Mouse (Mus musculus) stomach, embryonic 15.5 days (tissue): ENCODE measurements around the gene Fam189a1. TPM values are rescaled to one million over a fixed set of nuclear protein-coding genes. Genes with fewer than 3 reads are reported as not detected.

Source experiments
- ATAC-seq: fragments of 200-750 bp; cut with Nextera tagmentation; 2 replicates; pipeline ENCODE4 v1.8.0; 2017; ENCODE audit warnings: low read depth, moderate number of reproducible peaks, moderate TSS enrichment; ENCODE audit not compliant: insufficient read depth, low FRiP score
- H3K27ac ChIP-seq: fragments of 300-500 bp; sonication (generic); 2 replicates; pipeline ENCODE4 v1.5.1; 2015; ENCODE audit warnings: mild to moderate bottlenecking, inconsistent platforms
- H3K27me3 ChIP-seq: fragments of 300-500 bp; sonication (generic); replicated peaks from 2 replicates; pipeline ENCODE4 v1.6.1; 2015; ENCODE audit warnings: inconsistent platforms
- H3K36me3 ChIP-seq: fragments of 300-500 bp; sonication (generic); 2 replicates; pipeline ENCODE4 v1.6.1; 2015; ENCODE audit warnings: inconsistent platforms
- H3K4me1 ChIP-seq: fragments of 300-500 bp; sonication (generic); 2 replicates; pipeline ENCODE4 v1.6.1; 2015; ENCODE audit warnings: inconsistent platforms
- H3K4me2 ChIP-seq: fragments of 300-500 bp; sonication (generic); 2 replicates; pipeline ENCODE4 v1.6.1; 2015; ENCODE audit warnings: mild to moderate bottlenecking, inconsistent platforms
- H3K4me3 ChIP-seq: fragments of 300-500 bp; sonication (generic); replicated peaks from 2 replicates; pipeline ENCODE4 v1.5.1; 2015; ENCODE audit warnings: inconsistent platforms
- H3K9ac ChIP-seq: fragments of 300-500 bp; sonication (generic); 2 replicates; pipeline ENCODE4 v1.6.1; 2015; ENCODE audit warnings: inconsistent platforms
- H3K9me3 ChIP-seq: fragments of 300-500 bp; sonication (generic); 2 replicates; pipeline ENCODE4 v1.6.1; 2016; ENCODE audit warnings: inconsistent platforms
- WGBS: fragments of 180-500 bp; shearing (Covaris S2); methylation state at CpG from one replicate; pipeline ENCODE4 v1.1.7; 2015; 5-methylcytosine and 5-hydroxymethylcytosine counted together
- polyA plus RNA-seq: library from polyadenylated mRNA; unstranded; fragments of >200 nt; fragmentation: Nextera tagmentation; extraction: Ambion mirVana; gene quantifications from 2 replicates; pipeline ENCODE4 v1.2.1, GENCODE M21; 2015

Gene Fam189a1
- polyA plus RNA-seq, 1 experiment from 2014 or later: 0.74 TPM

DNA sequence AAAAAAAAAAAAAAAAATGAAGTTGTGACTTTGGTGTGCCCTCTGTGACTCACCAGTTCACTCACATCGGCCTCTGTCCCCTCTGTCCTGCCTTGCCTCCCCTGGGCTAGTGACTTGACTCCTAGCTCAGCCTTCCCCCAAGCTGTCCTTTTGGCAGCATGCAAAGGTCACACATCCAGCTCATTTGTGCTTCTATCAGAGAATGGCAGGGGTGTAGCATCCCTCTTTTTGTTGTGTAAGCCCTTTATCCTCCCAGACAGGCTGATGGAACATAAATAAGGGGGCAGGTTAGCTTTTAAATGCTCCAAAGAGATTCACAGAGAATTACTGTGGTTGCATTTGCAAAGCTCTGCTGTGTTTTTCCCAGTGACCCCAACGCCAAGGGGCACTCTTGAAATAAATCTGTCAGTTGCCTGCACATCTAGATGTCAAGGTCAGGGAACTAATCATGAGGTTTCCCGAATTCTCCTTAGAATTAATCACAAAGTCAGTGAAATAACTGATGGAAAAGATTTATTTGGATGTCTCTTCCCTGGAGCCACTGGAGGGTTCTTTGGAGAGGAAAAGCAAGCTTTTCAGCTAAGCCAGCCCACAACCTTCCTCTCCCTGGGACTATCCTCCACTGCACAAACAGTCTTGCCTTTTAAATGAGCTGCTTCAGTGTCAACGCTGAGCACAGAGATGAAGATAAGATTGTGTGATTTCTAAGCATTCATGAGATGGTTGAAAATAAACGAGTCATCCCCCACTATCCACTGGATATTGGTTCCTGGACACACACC lies 326.0 kb downstream of the Fam189a1 start:
- no peaks in the 10 kb centered on the region for H3K27me3 ChIP-seq
- H3K9ac ChIP-seq: no peak overlapping the region
- no peak overlapping the region for H3K27ac ChIP-seq
- 36% methylated on average over 5 of the region's 5 CpGs for WGBS
- no peaks in the 10 kb centered on the region for H3K36me3 ChIP-seq
- no peak for ATAC-seq
- no peak overlapping the region for H3K4me2 ChIP-seq
- H3K9me3 ChIP-seq: no peaks in the 10 kb centered on the region
- H3K4me1 ChIP-seq: no peaks in the 10 kb centered on the region
- H3K4me3 ChIP-seq: no peak overlapping the region

DNA sequence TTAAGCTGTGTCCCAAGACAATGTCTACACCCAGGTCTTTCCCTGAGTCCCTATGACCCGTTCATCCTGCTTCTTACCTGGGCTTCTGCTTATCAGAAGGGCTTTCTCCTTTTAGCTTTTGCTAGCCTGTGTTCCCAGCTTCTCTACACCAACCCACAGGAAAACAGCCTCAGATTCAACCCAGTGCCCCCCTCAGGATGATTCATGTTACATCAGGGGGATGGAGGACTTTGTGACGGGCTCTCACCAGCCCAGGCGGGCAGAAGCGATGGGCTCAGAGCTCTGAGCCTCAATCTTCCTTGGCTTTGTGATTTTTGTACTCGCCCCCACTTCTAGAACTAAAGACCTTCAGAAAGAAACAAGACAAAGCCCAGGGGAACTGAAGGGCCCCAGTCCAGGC lies 335.3 kb downstream of the Fam189a1 start:
- Histone ChIP-seq H3K27me3 (no peaks in the 10 kb centered on the region), H3K9ac (no peak overlapping the region), H3K4me2 (no peak overlapping the region), H3K27ac (no peak overlapping the region), H3K4me3 (no peak overlapping the region), H3K9me3 (no peaks in the 10 kb centered on the region), H3K4me1 (no peaks in the 10 kb centered on the region), H3K36me3 (no peaks in the 10 kb centered on the region)
- no peak for ATAC-seq
- WGBS: 82% methylated on average over 5 of the region's 5 CpGs

DNA sequence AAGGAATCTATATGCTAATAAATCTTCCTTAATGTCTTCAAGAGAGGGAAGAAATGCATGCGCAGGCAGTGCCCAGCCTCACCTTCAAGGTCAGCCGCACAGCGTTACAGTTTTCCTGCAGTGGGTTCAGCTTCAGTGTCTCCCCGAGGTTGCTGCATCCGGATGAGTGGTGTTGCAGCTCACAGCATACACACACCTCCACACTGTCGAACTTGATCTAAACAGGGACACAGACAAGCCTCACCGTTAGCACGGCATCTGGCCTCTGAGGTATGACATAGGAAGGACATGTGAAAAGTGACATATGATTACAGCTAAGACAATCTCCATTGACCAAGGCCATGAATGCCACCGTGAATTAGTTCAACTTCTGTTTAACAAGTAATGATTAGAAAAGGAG lies 336.7 kb downstream of the Fam189a1 start:
- 70% methylated on average over 9 of the region's 9 CpGs for WGBS
- no peak for ATAC-seq

DNA sequence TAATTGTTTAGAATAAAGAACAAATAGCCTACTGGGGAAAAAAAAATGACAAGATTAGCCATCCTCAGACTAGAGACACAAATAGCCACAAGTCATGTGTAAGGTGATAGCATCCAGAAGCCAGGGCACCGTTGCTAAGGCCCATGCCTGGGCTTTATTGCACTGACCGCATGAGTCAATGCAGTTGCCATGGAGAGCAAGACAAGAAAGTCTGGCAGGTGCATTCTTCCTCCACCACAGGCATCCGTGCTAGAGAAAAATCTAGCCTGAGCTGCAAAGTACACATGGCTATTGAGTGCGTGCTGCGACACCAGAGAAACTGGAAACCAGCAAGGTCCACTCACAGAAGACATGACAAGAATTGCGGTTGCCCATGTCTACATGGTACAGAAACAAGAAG lies 347.5 kb downstream of the Fam189a1 start:
- no peak for ATAC-seq
- 68% methylated on average over 6 of the region's 6 CpGs for WGBS

More for the DNA sequence above, 336.7 kb downstream of the Fam189a1 start:
- Histone ChIP-seq H3K27ac (no peak overlapping the region), H3K4me2 (no peak overlapping the region), H3K27me3 (no peaks in the 10 kb centered on the region), H3K4me3 (no peak overlapping the region), H3K9ac (no peak overlapping the region), H3K9me3 (no peaks in the 10 kb centered on the region), H3K4me1 (no peaks in the 10 kb centered on the region), H3K36me3 (no peaks in the 10 kb centered on the region)

DNA sequence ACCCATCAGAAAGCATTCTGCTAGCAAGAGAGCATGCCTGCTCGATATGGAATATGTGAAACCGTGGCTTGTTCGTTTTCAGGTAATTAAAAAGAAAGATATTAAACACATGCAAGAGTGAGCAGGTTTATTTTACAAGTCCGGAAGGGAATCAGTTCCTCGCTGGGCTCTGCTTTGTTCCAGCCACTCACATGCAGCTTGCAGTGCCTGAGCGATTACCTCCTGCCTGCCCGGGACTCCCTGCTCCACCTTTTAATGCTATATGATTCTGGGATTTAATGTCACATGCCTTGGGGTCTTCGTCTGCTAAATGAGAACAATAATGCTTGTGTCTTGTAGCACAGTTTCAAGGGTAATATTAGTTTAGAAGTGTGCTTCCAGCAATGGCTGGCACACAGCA lies 351.3 kb downstream of the Fam189a1 start:
- no peak overlapping the region for H3K4me2 ChIP-seq
- no peak for ATAC-seq
- H3K27ac ChIP-seq: no peak overlapping the region
- H3K4me3 ChIP-seq: no peak overlapping the region
- no peaks in the 10 kb centered on the region for H3K27me3 ChIP-seq
- no peaks in the 10 kb centered on the region for H3K4me1 ChIP-seq
- H3K36me3 ChIP-seq: no peaks in the 10 kb centered on the region
- no peak overlapping the region for H3K9ac ChIP-seq
- no peaks in the 10 kb centered on the region for H3K9me3 ChIP-seq
- WGBS: 81% methylated on average over 8 of the region's 8 CpGs

More for the DNA sequence above, 347.5 kb downstream of the Fam189a1 start:
- Histone ChIP-seq H3K9ac (no peak overlapping the region), H3K4me2 (no peak overlapping the region), H3K4me3 (no peak overlapping the region), H3K27ac (no peak overlapping the region), H3K4me1 (no peaks in the 10 kb centered on the region), H3K27me3 (no peaks in the 10 kb centered on the region), H3K9me3 (no peaks in the 10 kb centered on the region), H3K36me3 (no peaks in the 10 kb centered on the region)

DNA sequence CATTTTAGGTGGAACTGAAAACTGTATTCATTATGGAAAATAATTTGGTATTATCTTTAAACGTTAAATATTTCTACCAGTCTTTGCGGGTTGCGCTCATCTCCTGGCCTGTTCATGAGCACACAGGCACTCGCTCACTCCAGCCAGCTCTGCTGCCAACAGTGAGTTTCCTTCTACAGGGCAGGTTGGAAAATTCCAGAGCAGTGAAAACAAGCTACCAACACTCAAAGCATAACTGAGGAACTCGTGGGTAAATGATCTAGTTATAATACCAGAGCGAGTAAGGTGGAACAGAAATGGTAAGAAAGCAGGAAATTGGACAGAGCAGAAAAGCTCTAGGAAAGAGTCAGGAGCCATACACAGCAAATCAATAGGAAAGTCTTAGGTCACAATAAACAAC lies 360.8 kb downstream of the Fam189a1 start:
- ATAC-seq: no peak

DNA sequence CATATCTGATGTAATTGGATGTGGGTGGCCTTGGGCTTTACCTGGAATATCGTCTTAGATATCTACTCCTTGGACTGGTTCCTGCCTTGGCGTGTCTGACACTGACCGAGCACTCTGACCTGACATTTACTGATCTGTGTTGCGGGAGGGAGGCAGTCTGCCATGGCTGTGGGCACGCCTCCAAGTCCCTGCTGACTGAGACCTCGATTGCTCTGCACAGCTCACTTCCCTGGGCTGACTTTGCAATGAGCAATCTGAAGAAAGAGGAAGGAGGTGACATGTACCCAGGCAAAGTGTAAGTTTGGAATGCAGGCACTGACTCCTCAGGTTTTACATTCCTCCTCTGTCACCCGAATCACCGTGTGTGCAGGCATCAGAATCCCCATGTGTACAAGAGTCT lies 364.3 kb downstream of the Fam189a1 start:
- no peak overlapping the region for H3K4me3 ChIP-seq
- no peak overlapping the region for H3K4me2 ChIP-seq
- H3K9ac ChIP-seq: no peak overlapping the region
- 51% methylated on average over 8 of the region's 8 CpGs for WGBS
- peaks cover 7% of the 10 kb centered on the region; the same call in 1 of the 2 replicates for H3K4me1 ChIP-seq
- no peak overlapping the region for H3K27ac ChIP-seq
- ATAC-seq: no peak
- no peaks in the 10 kb centered on the region for H3K9me3 ChIP-seq
- no peaks in the 10 kb centered on the region for H3K36me3 ChIP-seq
- no peaks in the 10 kb centered on the region for H3K27me3 ChIP-seq

More for the DNA sequence above, 360.8 kb downstream of the Fam189a1 start:
- Histone ChIP-seq H3K4me3 (no peak overlapping the region), H3K4me1 (peaks cover 7% of the 10 kb centered on the region; the same call in 1 of the 2 replicates), H3K9me3 (no peaks in the 10 kb centered on the region), H3K27me3 (no peaks in the 10 kb centered on the region), H3K27ac (no peak overlapping the region), H3K4me2 (no peak overlapping the region), H3K9ac (no peak overlapping the region), H3K36me3 (no peaks in the 10 kb centered on the region)
- WGBS: 75% methylated on average over 6 of the region's 6 CpGs

DNA sequence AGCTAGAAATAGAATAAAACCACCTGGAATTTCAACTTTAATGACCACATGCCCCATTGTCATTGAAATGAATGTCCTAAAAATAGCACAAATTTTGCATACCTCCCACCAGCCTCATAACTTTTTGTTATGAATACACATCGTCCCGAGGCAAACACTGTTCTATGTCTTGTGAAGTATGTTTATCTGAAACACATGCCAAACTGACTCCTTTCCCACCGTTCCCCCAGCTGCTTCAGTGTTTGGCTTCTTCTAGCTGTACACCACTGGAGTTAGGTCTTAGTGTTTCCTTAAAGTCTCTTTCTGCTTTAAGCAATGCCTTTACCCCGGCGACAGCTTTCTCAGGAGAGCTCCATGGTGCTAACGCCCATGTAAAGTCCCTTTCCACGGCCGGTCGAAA lies 365.2 kb downstream of the Fam189a1 start:
- ATAC-seq: no peak
- Histone ChIP-seq H3K4me1 (peaks cover 7% of the 10 kb centered on the region; the same call in 1 of the 2 replicates), H3K27ac (no peak overlapping the region)

DNA sequence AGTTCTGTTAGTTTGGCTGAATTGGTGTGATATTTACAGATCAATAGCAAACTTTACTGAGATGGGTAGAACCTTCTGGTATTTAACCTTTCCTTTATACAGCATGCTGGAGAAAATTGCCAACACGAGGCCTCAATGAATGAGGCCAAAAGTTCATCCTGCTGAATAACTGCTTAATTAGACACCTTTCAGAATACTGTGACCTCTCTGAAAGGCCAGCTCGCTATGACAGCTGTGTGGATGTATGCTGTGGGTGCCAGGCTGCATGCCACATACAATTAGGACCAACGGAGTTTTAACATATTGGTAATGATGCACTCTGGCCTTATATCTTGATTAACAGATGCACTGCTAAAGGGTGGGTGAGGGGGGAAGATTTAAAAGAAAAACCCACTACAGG lies 371.3 kb downstream of the Fam189a1 start:
- no peak for ATAC-seq
- no peaks in the 10 kb centered on the region for H3K4me1 ChIP-seq
- WGBS: 64% methylated on average over 3 of the region's 3 CpGs
- no peaks in the 10 kb centered on the region for H3K27me3 ChIP-seq
- H3K9me3 ChIP-seq: no peaks in the 10 kb centered on the region
- no peak overlapping the region for H3K4me3 ChIP-seq
- H3K36me3 ChIP-seq: no peaks in the 10 kb centered on the region
- no peak overlapping the region for H3K4me2 ChIP-seq
- no peak overlapping the region for H3K9ac ChIP-seq
- no peak overlapping the region for H3K27ac ChIP-seq

More for the DNA sequence above, 365.2 kb downstream of the Fam189a1 start:
- Histone ChIP-seq H3K4me2 (no peak overlapping the region), H3K4me3 (no peak overlapping the region), H3K36me3 (no peaks in the 10 kb centered on the region), H3K9me3 (no peaks in the 10 kb centered on the region), H3K9ac (no peak overlapping the region), H3K27me3 (no peaks in the 10 kb centered on the region)
- WGBS: 64% methylated on average over 9 of the region's 9 CpGs

DNA sequence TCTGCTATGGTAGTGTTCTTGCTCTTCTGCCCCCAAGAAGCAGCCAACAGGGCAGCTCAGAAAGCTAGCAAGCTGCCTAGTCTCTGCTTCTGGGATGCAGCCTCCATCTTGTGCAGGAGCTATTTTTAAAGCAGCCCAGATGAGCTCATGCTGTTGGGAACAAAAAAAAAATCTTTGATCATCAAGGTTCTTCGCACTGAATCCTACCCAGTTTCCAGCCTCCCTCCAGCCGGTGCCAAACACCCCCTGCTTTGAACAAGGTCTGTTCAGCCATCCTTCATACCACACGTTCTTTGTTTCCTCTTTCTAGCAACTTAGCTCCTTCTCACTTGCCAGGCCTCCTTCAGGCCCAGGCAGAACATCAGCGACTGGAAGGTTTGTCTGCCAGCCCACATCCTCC lies 376.9 kb downstream of the Fam189a1 start:
- no peaks in the 10 kb centered on the region for H3K4me1 ChIP-seq
- no peaks in the 10 kb centered on the region for H3K9me3 ChIP-seq
- H3K36me3 ChIP-seq: no peaks in the 10 kb centered on the region
- H3K9ac ChIP-seq: no peak overlapping the region
- WGBS: 74% methylated on average over 4 of the region's 4 CpGs
- no peak overlapping the region for H3K4me2 ChIP-seq
- no peak for ATAC-seq
- no peaks in the 10 kb centered on the region for H3K27me3 ChIP-seq
- H3K27ac ChIP-seq: no peak overlapping the region
- H3K4me3 ChIP-seq: no peak overlapping the region

DNA sequence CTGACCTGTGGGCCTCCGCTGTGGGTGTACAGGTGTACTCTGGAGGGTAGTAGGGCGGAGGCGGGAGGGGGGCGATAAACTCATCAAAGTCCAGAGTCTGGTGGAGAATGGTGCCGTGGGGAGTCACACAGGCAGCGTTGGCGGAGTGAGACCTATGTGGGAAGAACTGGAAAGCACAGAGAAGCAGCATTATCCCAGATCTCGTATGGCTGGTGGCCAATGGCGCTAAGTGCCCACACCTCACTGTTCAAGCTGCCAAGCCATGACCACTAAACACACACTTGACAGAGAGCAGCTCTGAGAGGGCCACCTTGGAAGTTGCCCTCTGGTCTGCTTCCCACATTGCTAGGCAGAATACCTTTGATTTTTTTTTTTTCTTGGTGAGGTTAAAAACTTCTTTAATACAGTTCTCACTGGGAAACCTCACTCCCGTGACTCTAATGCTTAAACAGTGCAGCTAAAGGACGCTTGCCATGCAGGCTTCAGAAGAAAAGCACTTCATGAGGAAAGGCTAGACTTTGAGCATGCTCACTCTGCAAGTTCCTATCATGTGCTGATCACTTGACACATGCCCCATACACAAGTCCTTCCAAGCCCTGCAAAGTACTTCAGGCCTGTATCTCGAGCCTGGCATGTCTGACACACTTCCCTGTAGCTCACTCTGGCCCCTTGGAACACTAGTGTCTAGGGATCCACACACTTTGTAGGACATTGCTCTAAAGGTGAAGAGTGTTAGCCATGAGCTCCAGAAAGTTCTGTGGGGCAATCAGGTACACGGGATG lies 379.5 kb downstream of the Fam189a1 start:
- no peaks in the 10 kb centered on the region for H3K9me3 ChIP-seq
- H3K27me3 ChIP-seq: no peaks in the 10 kb centered on the region
- no peak overlapping the region for H3K9ac ChIP-seq
- no peak overlapping the region for H3K4me3 ChIP-seq
- no peaks in the 10 kb centered on the region for H3K4me1 ChIP-seq
- no peaks in the 10 kb centered on the region for H3K36me3 ChIP-seq
- H3K27ac ChIP-seq: no peak overlapping the region
- H3K4me2 ChIP-seq: no peak overlapping the region
- no peak for ATAC-seq
- 85% methylated on average over 13 of the region's 13 CpGs for WGBS

DNA sequence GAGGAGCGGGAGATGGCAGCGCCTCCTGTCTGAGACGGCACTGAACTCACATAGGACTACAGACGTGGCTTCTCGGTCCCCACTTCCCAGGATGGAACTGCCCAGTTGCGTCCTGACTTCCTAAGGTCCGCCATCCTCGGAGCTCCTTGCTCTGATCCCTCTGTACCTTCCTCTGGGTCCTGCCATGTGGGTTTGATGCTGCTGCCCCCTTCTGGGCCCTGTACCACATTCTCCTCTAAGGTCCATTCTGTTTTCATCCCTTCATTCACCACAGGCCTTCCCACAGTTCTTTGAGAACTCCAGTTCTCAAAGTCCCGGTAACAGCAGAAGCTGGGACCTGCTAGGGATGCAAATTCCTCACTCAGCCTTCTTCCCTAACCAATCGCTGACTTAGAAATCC lies 382.9 kb downstream of the Fam189a1 start:
- H3K9ac ChIP-seq: no peak overlapping the region
- H3K27ac ChIP-seq: no peak overlapping the region
- H3K4me2 ChIP-seq: no peak overlapping the region
- no peaks in the 10 kb centered on the region for H3K36me3 ChIP-seq
- no peaks in the 10 kb centered on the region for H3K4me1 ChIP-seq
- no peaks in the 10 kb centered on the region for H3K27me3 ChIP-seq
- WGBS: 44% methylated on average over 10 of the region's 10 CpGs
- no peak overlapping the region for H3K4me3 ChIP-seq
- ATAC-seq: no peak
- no peaks in the 10 kb centered on the region for H3K9me3 ChIP-seq
